Mouse (Mus musculus): ENCODE results near the gene Rabgap1l. TPM values are rescaled to one million over a fixed set of nuclear protein-coding genes. Genes with fewer than 3 reads are reported as not detected.

Gene Rabgap1l
- polyA plus RNA-seq, 1 experiment: 13.8 TPM

GRCm38 (mm10) chr1:160251388-160252007 is 541.5 kb downstream of the Rabgap1l start:
- Histone ChIP-seq H3K4me3 (ENCODE audit: extremely low read depth, insufficient read depth, insufficient read length) (no peak overlapping the region), H3K36me3 (ENCODE audit: control insufficient read depth, insufficient read depth, low read length) (peaks cover 3% of the 10 kb centered on the region; the same call in 1 of the 2 replicates), H3K4me1 (ENCODE audit: control insufficient read depth, insufficient read depth, insufficient read length) (no peaks in the 10 kb centered on the region), H3K27ac (ENCODE audit: insufficient read depth, low read length) (no peak overlapping the region), H3K27me3 (ENCODE audit: control insufficient read depth, insufficient read depth, low read length) (no peaks in the 10 kb centered on the region)
- no peak for TF ChIP-seq CTCF (IDR thresholded peaks at IDR 0.05; ENCODE audit: extremely low read depth, insufficient read depth, insufficient read length, insufficient replicate concordance)
- TF ChIP-seq POLR2A (IDR thresholded peaks at IDR 0.05; ENCODE audit: low read depth, low read length): no peak
- DNase-seq (ENCODE audit: low read depth in 1 of 2, low spot score in 2 of 2): no peak
- WGBS: 77% methylated on average over 5 of the region's 5 CpGs

GRCm38 (mm10) chr1:160250782-160251181 is 542.2 kb downstream of the Rabgap1l start:
- H3K27ac ChIP-seq (ENCODE audit: insufficient read depth, low read length): no peak overlapping the region
- H3K27me3 ChIP-seq (ENCODE audit: control insufficient read depth, insufficient read depth, low read length): no peaks in the 10 kb centered on the region
- no peak for DNase-seq (ENCODE audit: low read depth in 1 of 2, low spot score in 2 of 2)
- H3K4me1 ChIP-seq (ENCODE audit: control insufficient read depth, insufficient read depth, insufficient read length): no peaks in the 10 kb centered on the region
- peaks cover 2% of the 10 kb centered on the region; the same call in 1 of the 2 replicates for H3K36me3 ChIP-seq (ENCODE audit: control insufficient read depth, insufficient read depth, low read length)
- no peak overlapping the region for H3K4me3 ChIP-seq (ENCODE audit: extremely low read depth, insufficient read depth, insufficient read length)
- TF ChIP-seq POLR2A (IDR thresholded peaks at IDR 0.05; ENCODE audit: low read depth, low read length): no peak
- no peak for TF ChIP-seq CTCF (IDR thresholded peaks at IDR 0.05; ENCODE audit: extremely low read depth, insufficient read depth, insufficient read length, insufficient replicate concordance)
- 68% methylated on average over 4 of the region's 4 CpGs for WGBS

DNA sequence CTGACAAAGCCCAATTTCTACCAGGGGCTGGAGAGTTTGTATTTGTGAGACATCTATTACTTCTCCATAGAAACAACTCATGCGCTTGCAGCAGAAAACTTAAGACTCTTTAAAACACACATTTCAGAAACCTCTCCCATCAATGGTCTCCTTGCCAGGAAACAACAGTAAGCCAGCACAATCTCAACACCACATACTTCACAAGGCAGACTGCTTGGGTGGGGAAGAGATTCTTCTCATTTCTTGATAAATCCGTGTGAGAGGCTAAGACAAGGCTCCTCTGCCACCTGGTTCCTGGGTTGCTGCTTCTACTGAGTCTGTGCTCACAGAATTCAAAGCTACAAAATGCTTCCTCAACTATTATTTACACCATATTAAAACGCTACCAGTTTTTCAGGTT is 543.2 kb downstream of the Rabgap1l start:
- 74% methylated on average over 3 of the region's 3 CpGs for WGBS

GRCm38 (mm10) chr1:160247473-160247872 is 545.5 kb downstream of the Rabgap1l start:
- 32% methylated on average over 9 of the region's 9 CpGs for WGBS
- Histone ChIP-seq H3K4me3 (ENCODE audit: extremely low read depth, insufficient read depth, insufficient read length) (peak overlapping the region; percentile 62), H3K4me1 (ENCODE audit: control insufficient read depth, insufficient read depth, insufficient read length) (peaks cover 9% of the 10 kb centered on the region), H3K27ac (ENCODE audit: insufficient read depth, low read length) (peak overlapping the region; percentile 94), H3K27me3 (ENCODE audit: control insufficient read depth, insufficient read depth, low read length) (no peaks in the 10 kb centered on the region), H3K36me3 (ENCODE audit: control insufficient read depth, insufficient read depth, low read length) (peaks cover 2% of the 10 kb centered on the region; the same call in 1 of the 2 replicates)
- no peak for TF ChIP-seq POLR2A (IDR thresholded peaks at IDR 0.05; ENCODE audit: low read depth, low read length)
- TF ChIP-seq CTCF (IDR thresholded peaks at IDR 0.05; ENCODE audit: extremely low read depth, insufficient read depth, insufficient read length, insufficient replicate concordance): no peak
- DNase-seq (ENCODE audit: low read depth in 1 of 2, low spot score in 2 of 2): peak in 1 of 2 experiments; percentile 66

More for the DNA sequence above, 543.2 kb downstream of the Rabgap1l start:
- no peak for DNase-seq (ENCODE audit: low read depth in 1 of 2, low spot score in 2 of 2)
- Histone ChIP-seq H3K27me3 (ENCODE audit: control insufficient read depth, insufficient read depth, low read length) (no peaks in the 10 kb centered on the region), H3K4me3 (ENCODE audit: extremely low read depth, insufficient read depth, insufficient read length) (no peak overlapping the region), H3K27ac (ENCODE audit: insufficient read depth, low read length) (no peak overlapping the region), H3K4me1 (ENCODE audit: control insufficient read depth, insufficient read depth, insufficient read length) (peaks cover 2% of the 10 kb centered on the region; the same call in 1 of the 2 replicates), H3K36me3 (ENCODE audit: control insufficient read depth, insufficient read depth, low read length) (no peaks in the 10 kb centered on the region; the same call in 1 of the 2 replicates)
- no peak for TF ChIP-seq POLR2A (IDR thresholded peaks at IDR 0.05; ENCODE audit: low read depth, low read length)
- no peak for TF ChIP-seq CTCF (IDR thresholded peaks at IDR 0.05; ENCODE audit: extremely low read depth, insufficient read depth, insufficient read length, insufficient replicate concordance)

DNA sequence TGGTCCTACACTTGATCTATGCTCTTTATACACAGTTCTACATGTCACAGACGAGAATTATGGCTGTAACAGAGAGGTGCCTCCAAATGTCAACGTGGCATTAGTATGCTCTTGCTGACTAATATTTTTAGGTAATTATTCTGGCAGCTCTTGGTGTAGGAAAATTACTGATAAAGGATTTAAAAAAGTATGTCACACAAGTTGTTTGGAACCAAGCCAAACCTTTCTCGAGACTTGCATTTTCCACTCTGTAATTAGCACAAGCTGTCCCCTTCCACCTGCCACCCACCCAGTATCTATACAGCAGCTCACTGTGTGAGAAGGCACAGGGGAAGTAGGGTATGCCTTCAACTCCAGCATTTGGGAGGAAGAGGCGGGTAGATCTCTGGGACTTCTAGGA is 546.2 kb downstream of the Rabgap1l start:
- peaks cover 9% of the 10 kb centered on the region for H3K4me1 ChIP-seq (ENCODE audit: control insufficient read depth, insufficient read depth, insufficient read length)
- H3K36me3 ChIP-seq (ENCODE audit: control insufficient read depth, insufficient read depth, low read length): peaks cover 5% of the 10 kb centered on the region; the same call in 1 of the 2 replicates
- peak; percentile 29 to 58 for DNase-seq (ENCODE audit: low read depth in 1 of 2, low spot score in 2 of 2)
- no peak for TF ChIP-seq POLR2A (IDR thresholded peaks at IDR 0.05; ENCODE audit: low read depth, low read length)
- TF ChIP-seq CTCF (IDR thresholded peaks at IDR 0.05; ENCODE audit: extremely low read depth, insufficient read depth, insufficient read length, insufficient replicate concordance): no peak
- H3K4me3 ChIP-seq (ENCODE audit: extremely low read depth, insufficient read depth, insufficient read length): peak overlapping the region; percentile 62
- H3K27me3 ChIP-seq (ENCODE audit: control insufficient read depth, insufficient read depth, low read length): no peaks in the 10 kb centered on the region
- H3K27ac ChIP-seq (ENCODE audit: insufficient read depth, low read length): peak overlapping the region; percentile 94
- 25% methylated on average over 4 of the region's 4 CpGs for WGBS

DNA sequence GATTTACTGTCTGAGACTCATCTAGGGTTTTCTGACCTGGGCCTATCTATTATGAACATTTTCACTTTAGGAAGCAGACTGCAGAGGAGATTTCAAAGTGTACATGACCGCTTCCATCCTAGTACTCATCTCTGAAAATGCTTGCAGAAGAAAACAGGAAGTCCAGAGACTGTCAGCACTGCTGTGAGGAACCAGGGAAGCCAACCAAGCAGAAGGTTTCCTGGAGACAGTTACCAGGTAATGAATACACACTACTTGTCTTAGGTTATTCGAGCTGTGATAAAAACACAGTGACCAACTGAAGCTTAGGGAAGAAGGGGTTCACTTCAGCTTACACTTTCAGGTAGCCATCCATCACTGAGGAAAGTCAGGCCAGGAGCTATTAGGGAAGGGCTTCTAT is 547.1 kb downstream of the Rabgap1l start:
- Histone ChIP-seq H3K27me3 (ENCODE audit: control insufficient read depth, insufficient read depth, low read length) (no peaks in the 10 kb centered on the region), H3K4me1 (ENCODE audit: control insufficient read depth, insufficient read depth, insufficient read length) (peaks cover 9% of the 10 kb centered on the region), H3K36me3 (ENCODE audit: control insufficient read depth, insufficient read depth, low read length) (peaks cover 6% of the 10 kb centered on the region; the same call in 1 of the 2 replicates), H3K27ac (ENCODE audit: insufficient read depth, low read length) (peak overlapping the region; percentile 73), H3K4me3 (ENCODE audit: extremely low read depth, insufficient read depth, insufficient read length) (peak overlapping the region; percentile 62)
- peak; percentile 54 to 72 for DNase-seq (ENCODE audit: low read depth in 1 of 2, low spot score in 2 of 2)
- 11% methylated on average over 2 of the region's 2 CpGs for WGBS
- TF ChIP-seq POLR2A (IDR thresholded peaks at IDR 0.05; ENCODE audit: low read depth, low read length) (no peak), CTCF (IDR thresholded peaks at IDR 0.05; ENCODE audit: extremely low read depth, insufficient read depth, insufficient read length, insufficient replicate concordance) (no peak)

GRCm38 (mm10) chr1:160244689-160245088 is 548.3 kb downstream of the Rabgap1l start:
- no peak for DNase-seq (ENCODE audit: low read depth in 1 of 2, low spot score in 2 of 2)
- TF ChIP-seq CTCF (IDR thresholded peaks at IDR 0.05; ENCODE audit: extremely low read depth, insufficient read depth, insufficient read length, insufficient replicate concordance) (no peak), POLR2A (IDR thresholded peaks at IDR 0.05; ENCODE audit: low read depth, low read length) (no peak)
- Histone ChIP-seq H3K27me3 (ENCODE audit: control insufficient read depth, insufficient read depth, low read length) (no peaks in the 10 kb centered on the region), H3K4me3 (ENCODE audit: extremely low read depth, insufficient read depth, insufficient read length) (peak overlapping the region; percentile 7; the same call in 1 of the 2 replicates), H3K4me1 (ENCODE audit: control insufficient read depth, insufficient read depth, insufficient read length) (peaks cover 9% of the 10 kb centered on the region), H3K27ac (ENCODE audit: insufficient read depth, low read length) (no peak overlapping the region), H3K36me3 (ENCODE audit: control insufficient read depth, insufficient read depth, low read length) (peaks cover 13% of the 10 kb centered on the region)
- 72% methylated on average over 5 of the region's 5 CpGs for WGBS

Measured in spleen, adult 2 months (tissue).